11 mouse cellular contexts compared by ENCODE assay signal in genomic region chr1:187308523-187308922, GRCm38 (mm10).
"Had no signal": no experiment of that assay in that cellular context is flagged by ENCODE, and none has a peak within 500 bp of the region (broad histone marks: within the 10 kb centered on the region; RNA-seq: fewer than 3 reads in every experiment).

No protein-coding gene starts in this region.

- DNase-seq: kidney, postnatal 10 days; liver, embryonic 13.5 days; lung, adult 2 months; lung, postnatal 14 days; thymus, adult 18-20 months; thymus, postnatal 4 days had no signal

- H3K27ac ChIP-seq: kidney, embryonic 15.5 days; liver, embryonic 13.5 days; macrophage; midbrain, embryonic 12.5 days; midbrain, embryonic 15.5 days; neural tube, embryonic 13.5 days had no signal

- ATAC-seq: midbrain, embryonic 15.5 days had no signal

- H3K36me3 ChIP-seq: liver, embryonic 13.5 days; midbrain, embryonic 15.5 days; neural tube, embryonic 13.5 days had no signal

- H3K4me1 ChIP-seq: liver, embryonic 13.5 days; midbrain, embryonic 12.5 days; midbrain, embryonic 15.5 days; neural tube, embryonic 13.5 days had no signal

- H3K9me3 ChIP-seq: kidney, embryonic 15.5 days; liver, embryonic 13.5 days; midbrain, embryonic 12.5 days; midbrain, embryonic 15.5 days; neural tube, embryonic 13.5 days had no signal

- H3K4me3 ChIP-seq: kidney, embryonic 15.5 days; liver, embryonic 13.5 days; midbrain, embryonic 12.5 days; midbrain, embryonic 15.5 days; neural tube, embryonic 13.5 days had no signal

- H3K27me3 ChIP-seq: kidney, embryonic 15.5 days; liver, embryonic 13.5 days; midbrain, embryonic 12.5 days; midbrain, embryonic 15.5 days; neural tube, embryonic 13.5 days had no signal

- H3K4me2 ChIP-seq: kidney, embryonic 15.5 days; liver, embryonic 13.5 days; midbrain, embryonic 12.5 days; midbrain, embryonic 15.5 days; neural tube, embryonic 13.5 days had no signal

- H3K9ac ChIP-seq: kidney, embryonic 15.5 days; liver, embryonic 13.5 days; midbrain, embryonic 12.5 days; midbrain, embryonic 15.5 days; neural tube, embryonic 13.5 days had no signal
